Mouse (Mus musculus) gastrocnemius, adult 2 months (tissue): ENCODE measurements around the gene Jmjd7. TPM values are rescaled to one million over a fixed set of nuclear protein-coding genes. Genes with fewer than 3 reads are reported as not detected.

Experiments
- DNase-seq: peaks from one replicate; pipeline ENCODE4 v3.0.0; 2022
- H3K27ac ChIP-seq: fragments of 200-600 bp; 2 replicates; pipeline ENCODE4 v1.8.1; 2022; ENCODE audit warnings: mild to moderate bottlenecking
- H3K4me3 ChIP-seq: fragments of 200-600 bp; 2 replicates; pipeline ENCODE4 v1.8.1; 2022; ENCODE audit warnings: mild to moderate bottlenecking, moderate library complexity
- CTCF ChIP-seq: fragments of 200-600 bp; IDR thresholded peaks from 2 replicates; pipeline ENCODE4 v1.8.1; 2022; ENCODE audit warnings: antibody characterized with exemption, mild to moderate bottlenecking, moderate library complexity
- intact Hi-C: fragments of 180-260 bp; cut with DNase I; formaldehyde crosslinking; loops from one replicate; pipeline ENCODE4 v1.15.1; 2025
- total RNA-seq, 2 experiments: library from RNA; stranded (reverse); gene quantifications; 2 replicates each; pipeline ENCODE4 v1.2.3; 2021

Jmjd7 gene
- total RNA-seq, 2 experiments from 2014 or later, result 1.6 to 2.4 TPM

- no peak for DNase-seq
- H3K27ac ChIP-seq, result no peak overlapping the region
- intact Hi-C loops, result loop anchor here (1.0 kb wide), 1 partner anchor 17 kb away; no protein-coding TSS in a partner anchor
- TF ChIP-seq CTCF, result no peak
- H3K4me3 ChIP-seq, result no peak overlapping the region
Observed at GRCm38 (mm10) chr2:120048173-120048572, 20.9 kb downstream of the Jmjd7 start.

GRCm38 (mm10) chr2:120049632-120050274 lies 22.5 kb downstream of the Jmjd7 start:
- peak; percentile 76 for DNase-seq
- H3K4me3 ChIP-seq, result no peak overlapping the region
- H3K27ac ChIP-seq, result no peak overlapping the region
- intact Hi-C loops, result loop anchor here (1.0 kb wide), 1 partner anchor 20 kb away; no protein-coding TSS in a partner anchor
- TF ChIP-seq CTCF, result peak; percentile 75

GRCm38 (mm10) chr2:120051405-120051804 lies 24.1 kb downstream of the Jmjd7 start:
- TF ChIP-seq CTCF, result no peak
- peak; percentile 50 for DNase-seq
- H3K27ac ChIP-seq, result no peak overlapping the region
- no peak overlapping the region for H3K4me3 ChIP-seq
- intact Hi-C loops, result no loop called here

GRCm38 (mm10) chr2:120054771-120055552 lies 27.7 kb downstream of the Jmjd7 start:
- no peak for TF ChIP-seq CTCF
- peak; percentile 64 for DNase-seq
- Histone ChIP-seq H3K4me3 (no peak overlapping the region), H3K27ac (peak overlapping the region; percentile 68)
- intact Hi-C loops, result no loop called here

GRCm38 (mm10) chr2:120055923-120056322 lies 28.6 kb downstream of the Jmjd7 start:
- Histone ChIP-seq H3K4me3 (no peak overlapping the region), H3K27ac (no peak overlapping the region)
- TF ChIP-seq CTCF, result no peak
- intact Hi-C loops, result no loop called here
- no peak for DNase-seq

- no peak for TF ChIP-seq CTCF
- Histone ChIP-seq H3K4me3 (no peak overlapping the region), H3K27ac (no peak overlapping the region; the same call in 1 of the 2 replicates)
- intact Hi-C loops, result no loop called here
- DNase-seq, result no peak
Observed at GRCm38 (mm10) chr2:120058818-120059217, 31.5 kb downstream of the Jmjd7 start.

- no peak overlapping the region for H3K4me3 ChIP-seq
- intact Hi-C loops, result no loop called here
- DNase-seq, result no peak
- TF ChIP-seq CTCF, result no peak
- H3K27ac ChIP-seq, result peak overlapping the region; percentile 73; the same call in 1 of the 2 replicates
Observed at GRCm38 (mm10) chr2:120059466-120059865, 32.2 kb downstream of the Jmjd7 start.

- peak overlapping the region; percentile 73 for H3K27ac ChIP-seq
- TF ChIP-seq CTCF, result no peak
- intact Hi-C loops, result no loop called here
- DNase-seq, result peak; percentile 61
- no peak overlapping the region for H3K4me3 ChIP-seq
Observed at GRCm38 (mm10) chr2:120060190-120060589, 32.9 kb downstream of the Jmjd7 start.

GRCm38 (mm10) chr2:120060651-120061050 lies 33.4 kb downstream of the Jmjd7 start:
- peak; percentile 72 for DNase-seq
- TF ChIP-seq CTCF, result no peak
- intact Hi-C loops, result no loop called here
- H3K4me3 ChIP-seq, result no peak overlapping the region
- peak overlapping the region; percentile 73 for H3K27ac ChIP-seq

- no peak for TF ChIP-seq CTCF
- DNase-seq, result no peak
- Histone ChIP-seq H3K4me3 (no peak overlapping the region), H3K27ac (no peak overlapping the region)
- intact Hi-C loops, result no loop called here
Observed at GRCm38 (mm10) chr2:120062248-120062647, 35.0 kb downstream of the Jmjd7 start.

- intact Hi-C loops, result loop anchor here (1.0 kb wide), 1 partner anchor 16 kb away; no protein-coding TSS in a partner anchor
- H3K4me3 ChIP-seq, result no peak overlapping the region
- no peak overlapping the region for H3K27ac ChIP-seq
- no peak for DNase-seq
- 0 out of 2 replicates have a peak, but pooled peaks have one; percentile 2 for TF ChIP-seq CTCF
Observed at GRCm38 (mm10) chr2:120064639-120065038, 37.4 kb downstream of the Jmjd7 start.

GRCm38 (mm10) chr2:120065243-120065642 lies 38.0 kb downstream of the Jmjd7 start:
- Histone ChIP-seq H3K27ac (no peak overlapping the region), H3K4me3 (no peak overlapping the region)
- intact Hi-C loops, result loop anchor here (1.0 kb wide), 1 partner anchor 17 kb away; no protein-coding TSS in a partner anchor
- TF ChIP-seq CTCF, result no peak
- no peak for DNase-seq

- TF ChIP-seq CTCF, result no peak
- no peak overlapping the region for H3K27ac ChIP-seq
- no peak overlapping the region for H3K4me3 ChIP-seq
- intact Hi-C loops, result no loop called here
- no peak for DNase-seq
Observed at GRCm38 (mm10) chr2:120066224-120066623, 38.9 kb downstream of the Jmjd7 start.
